Mouse (Mus musculus) myocyte (in vitro differentiated cells): ENCODE results near the gene Wars. TPM values are rescaled to one million over a fixed set of nuclear protein-coding genes. Genes with fewer than 3 reads are reported as not detected.

ENCODE experiments used
- H3K27me3 ChIP-seq: one replicate; pipeline ENCODE4 v1.6.1; 2011; ENCODE audit not compliant: control insufficient read depth, insufficient read depth, insufficient read length
- H3K36me3 ChIP-seq: one replicate; pipeline ENCODE4 v1.6.1; 2011; ENCODE audit not compliant: control insufficient read depth, insufficient read depth
- H3K4me2 ChIP-seq: one replicate; pipeline ENCODE4 v1.6.1; 2011; ENCODE audit warnings: low read depth, control low read depth
- H3K4me3 ChIP-seq: one replicate; pipeline ENCODE4 v1.5.1; 2011; ENCODE audit warnings: mild to moderate bottlenecking, control low read depth, moderate library complexity
- H3K79me2 ChIP-seq: one replicate; pipeline ENCODE4 v1.6.1; 2011; ENCODE audit not compliant: control insufficient read depth, insufficient read depth
- H3ac ChIP-seq: one replicate; pipeline ENCODE4 v1.6.1; 2011; ENCODE audit not compliant: control insufficient read depth, insufficient read length
- CEBPB ChIP-seq: IDR thresholded peaks from 2 replicates; pipeline ENCODE4 v1.6.1; 2011; ENCODE audit warnings: mild to moderate bottlenecking, moderate library complexity; ENCODE audit not compliant: poor library complexity, insufficient read depth, severe bottlenecking
- E2F4 ChIP-seq: IDR thresholded peaks from one replicate; pipeline ENCODE4 v1.6.1; 2011; ENCODE audit warnings: mild to moderate bottlenecking, control low read depth, moderate library complexity; ENCODE audit not compliant: insufficient read depth
- MAX ChIP-seq: IDR thresholded peaks from one replicate; pipeline ENCODE4 v1.6.1; 2011; ENCODE audit warnings: low read depth, mild to moderate bottlenecking, control low read depth
- MYOD1 ChIP-seq, 3 experiments: IDR thresholded peaks; one replicate each; pipeline ENCODE4 v1.6.1; 2011; ENCODE audit warnings: control low read depth in 2 of 3, low read depth in 2 of 3, mild to moderate bottlenecking in 2 of 3, moderate library complexity in 1 of 3; ENCODE audit not compliant: insufficient read length in 2 of 3, control insufficient read depth in 1 of 3
- MYOG ChIP-seq, 3 experiments: IDR thresholded peaks; one replicate each; pipeline ENCODE4 v1.6.1; 2011; ENCODE audit warnings: control low read depth in 2 of 3, low read depth in 2 of 3, mild to moderate bottlenecking in 2 of 3; ENCODE audit not compliant: insufficient read length in 2 of 3, control insufficient read depth in 1 of 3, insufficient read depth in 1 of 3
- POLR2A ChIP-seq: IDR thresholded peaks from one replicate; pipeline ENCODE4 v1.6.1; 2011; ENCODE audit warnings: low read depth, mild to moderate bottlenecking, control low read depth, moderate library complexity; ENCODE audit not compliant: insufficient read length
- POLR2AphosphoS2 ChIP-seq: IDR thresholded peaks from one replicate; pipeline ENCODE4 v1.6.1; 2011; ENCODE audit warnings: low read depth, control low read depth; ENCODE audit not compliant: insufficient read length
- REST ChIP-seq: IDR thresholded peaks from one replicate; pipeline ENCODE4 v1.6.1; 2011; ENCODE audit warnings: mild to moderate bottlenecking, control low read depth, moderate library complexity; ENCODE audit not compliant: insufficient read depth, insufficient read length
- SRF ChIP-seq: IDR thresholded peaks from one replicate; pipeline ENCODE4 v1.6.1; 2011; ENCODE audit warnings: low read depth; ENCODE audit not compliant: control insufficient read depth, insufficient read length
- TCF12 ChIP-seq: IDR thresholded peaks from one replicate; pipeline ENCODE4 v1.6.1; 2011; ENCODE audit warnings: mild to moderate bottlenecking, control low read depth; ENCODE audit not compliant: poor library complexity, insufficient read depth, severe bottlenecking
- TCF3 ChIP-seq: IDR thresholded peaks from one replicate; pipeline ENCODE4 v1.6.1; 2011; ENCODE audit warnings: low read depth, control low read depth; ENCODE audit not compliant: insufficient read length
- USF1 ChIP-seq: IDR thresholded peaks from one replicate; pipeline ENCODE4 v1.6.1; 2011; ENCODE audit warnings: low read depth, mild to moderate bottlenecking, control low read depth, moderate library complexity
- polyA plus RNA-seq: library from polyadenylated mRNA; unstranded; fragments of >200 nt; fragmentation: generic; extraction: Trizol; gene quantifications from one replicate; pipeline ENCODE4 v1.2.1, GENCODE M21; 2012; ENCODE audit warnings: missing spikeins

The Wars gene
- polyA plus RNA-seq, 1 experiment: 180 TPM

- Histone ChIP-seq H3K36me3 (no peaks in the 10 kb centered on the region), H3K79me2 (peaks cover 6% of the 10 kb centered on the region), H3K27me3 (no peaks in the 10 kb centered on the region), H3ac (no peak overlapping the region), H3K4me2 (no peak overlapping the region), H3K4me3 (no peak overlapping the region)
- TF ChIP-seq REST (no peak), POLR2A (no peak), MYOG (IDR thresholded peaks at IDR 0.05; ENCODE audit: control insufficient read depth in 1 of 3, insufficient read depth in 1 of 3, insufficient read length in 2 of 3, low read depth in 2 of 3) (no peak), TCF12 (no peak), POLR2AphosphoS2 (no peak)
These were observed 70.9 kb downstream of the Wars start for GRCm38 (mm10) chr12:108823036-108823435.

- Histone ChIP-seq H3ac (no peak overlapping the region), H3K79me2 (peaks cover 24% of the 10 kb centered on the region), H3K4me3 (no peak overlapping the region), H3K36me3 (peaks cover 11% of the 10 kb centered on the region), H3K4me2 (no peak overlapping the region), H3K27me3 (no peaks in the 10 kb centered on the region)
- no peak for TF ChIP-seq TCF12
- no peak for TF ChIP-seq E2F4
- TF ChIP-seq REST: no peak
- TF ChIP-seq MYOD1 (IDR thresholded peaks at IDR 0.05; ENCODE audit: control insufficient read depth in 1 of 3, insufficient read length in 2 of 3, low read depth in 2 of 3): no peak
- TF ChIP-seq USF1: no peak
- TF ChIP-seq MYOG (IDR thresholded peaks at IDR 0.05; ENCODE audit: control insufficient read depth in 1 of 3, insufficient read depth in 1 of 3, insufficient read length in 2 of 3, low read depth in 2 of 3): no peak
- TF ChIP-seq POLR2AphosphoS2: no peak
- no peak for TF ChIP-seq CEBPB
- TF ChIP-seq POLR2A: no peak
- TF ChIP-seq SRF: no peak
- no peak for TF ChIP-seq TCF3
- no peak for TF ChIP-seq MAX
These were observed 73.5 kb downstream of the Wars start for GRCm38 (mm10) chr12:108820461-108820860.

GRCm38 (mm10) chr12:108816569-108816968 is 77.4 kb downstream of the Wars start:
- H3K79me2 ChIP-seq: peaks cover 63% of the 10 kb centered on the region
- H3ac ChIP-seq: no peak overlapping the region
- H3K27me3 ChIP-seq: no peaks in the 10 kb centered on the region
- H3K4me2 ChIP-seq: no peak overlapping the region
- TF ChIP-seq TCF12: no peak
- H3K36me3 ChIP-seq: peaks cover 11% of the 10 kb centered on the region
- no peak overlapping the region for H3K4me3 ChIP-seq

GRCm38 (mm10) chr12:108814470-108814869 is 79.5 kb downstream of the Wars start:
- no peak for TF ChIP-seq CEBPB
- no peak for TF ChIP-seq TCF12
- no peak for TF ChIP-seq REST
- TF ChIP-seq POLR2AphosphoS2: no peak
- Histone ChIP-seq H3K36me3 (peaks cover 11% of the 10 kb centered on the region), H3ac (no peak overlapping the region)

GRCm38 (mm10) chr12:108812463-108812862 is 81.5 kb downstream of the Wars start:
- TF ChIP-seq E2F4: no peak
- no peak for TF ChIP-seq POLR2A
- no peak for TF ChIP-seq CEBPB
- peaks cover 11% of the 10 kb centered on the region for H3K36me3 ChIP-seq

More at GRCm38 (mm10) chr12:108814470-108814869, 79.5 kb downstream of the Wars start:
- Histone ChIP-seq H3K4me2 (no peak overlapping the region), H3K79me2 (peaks cover 84% of the 10 kb centered on the region), H3K27me3 (no peaks in the 10 kb centered on the region), H3K4me3 (no peak overlapping the region)

GRCm38 (mm10) chr12:108811133-108811532 is 82.8 kb downstream of the Wars start:
- H3K27me3 ChIP-seq: no peaks in the 10 kb centered on the region
- no peak overlapping the region for H3ac ChIP-seq
- peaks cover 99% of the 10 kb centered on the region for H3K79me2 ChIP-seq
- TF ChIP-seq SRF (no peak), MYOG (IDR thresholded peaks at IDR 0.05; ENCODE audit: control insufficient read depth in 1 of 3, insufficient read depth in 1 of 3, insufficient read length in 2 of 3, low read depth in 2 of 3) (no peak), TCF3 (no peak), REST (no peak), USF1 (no peak), MAX (no peak), CEBPB (no peak), TCF12 (no peak), MYOD1 (IDR thresholded peaks at IDR 0.05; ENCODE audit: control insufficient read depth in 1 of 3, insufficient read length in 2 of 3, low read depth in 2 of 3) (no peak), E2F4 (no peak), POLR2AphosphoS2 (no peak), POLR2A (no peak)
- H3K4me3 ChIP-seq: no peak overlapping the region
- H3K4me2 ChIP-seq: no peak overlapping the region
- H3K36me3 ChIP-seq: peaks cover 7% of the 10 kb centered on the region

More at GRCm38 (mm10) chr12:108812463-108812862, 81.5 kb downstream of the Wars start:
- H3K27me3 ChIP-seq: no peaks in the 10 kb centered on the region
- peaks cover 97% of the 10 kb centered on the region for H3K79me2 ChIP-seq
- H3K4me2 ChIP-seq: no peak overlapping the region
- H3K4me3 ChIP-seq: no peak overlapping the region
- H3ac ChIP-seq: no peak overlapping the region
